Mouse (Mus musculus): Measurements from ENCODE around the gene Ip6k1.

The Ip6k1 gene

GRCm38 (mm10) chr9:108055061-108055460 is 52.8 kb downstream of the Ip6k1 start:
- DNase-seq (ENCODE audit: extremely low read depth, insufficient read length, low spot score), result no peak

DNA sequence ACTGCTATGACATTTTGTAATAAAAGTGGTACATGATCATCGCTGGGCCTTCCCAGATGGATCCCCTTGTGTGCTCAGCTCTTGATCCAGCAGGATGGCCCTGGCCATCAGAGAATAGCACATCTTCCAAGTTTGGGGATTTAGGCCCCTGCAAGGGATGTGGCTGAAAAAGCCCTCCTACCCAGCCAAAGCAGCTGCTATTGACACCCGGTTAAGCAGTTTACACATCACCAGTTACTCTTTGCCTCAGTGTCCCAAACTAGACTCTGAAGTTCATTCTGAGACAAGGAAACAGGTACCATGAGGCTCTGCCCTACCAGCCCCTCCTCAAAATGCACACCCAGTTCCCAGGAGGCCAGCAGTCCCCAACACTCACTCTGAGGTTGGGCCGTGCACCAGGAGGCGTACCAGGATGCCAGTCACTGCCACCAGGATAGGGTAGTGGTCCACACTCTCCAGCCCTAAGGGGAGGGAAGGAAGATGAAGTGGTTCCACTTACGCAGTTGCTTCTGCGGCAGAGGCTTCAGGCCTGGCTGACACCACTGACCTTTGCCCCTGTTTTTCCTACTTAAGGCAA is 53.4 kb downstream of the Ip6k1 start:
- DNase-seq (ENCODE audit: extremely low read depth, insufficient read length, low spot score), result no peak

GRCm38 (mm10) chr9:108056361-108057261 is 54.3 kb downstream of the Ip6k1 start:
- DNase-seq (ENCODE audit: extremely low read depth, insufficient read length, low spot score), result no peak

DNA sequence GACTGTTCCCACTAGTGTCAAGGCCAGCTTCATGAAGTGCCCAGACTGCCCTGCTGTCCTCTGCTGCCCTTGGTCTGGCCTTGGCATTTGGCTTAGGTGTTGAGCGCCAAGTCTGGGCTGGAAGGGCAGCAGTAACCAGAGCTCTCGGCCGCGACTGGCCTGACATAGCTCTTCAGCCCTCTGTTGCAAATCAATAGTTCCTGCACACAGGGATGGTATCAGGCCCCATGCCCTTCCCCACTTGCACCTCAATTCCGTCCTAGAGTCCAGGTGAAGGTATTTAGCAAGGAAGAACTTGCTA is 54.9 kb downstream of the Ip6k1 start:
- no peak for DNase-seq (ENCODE audit: extremely low read depth, insufficient read length, low spot score)

DNA sequence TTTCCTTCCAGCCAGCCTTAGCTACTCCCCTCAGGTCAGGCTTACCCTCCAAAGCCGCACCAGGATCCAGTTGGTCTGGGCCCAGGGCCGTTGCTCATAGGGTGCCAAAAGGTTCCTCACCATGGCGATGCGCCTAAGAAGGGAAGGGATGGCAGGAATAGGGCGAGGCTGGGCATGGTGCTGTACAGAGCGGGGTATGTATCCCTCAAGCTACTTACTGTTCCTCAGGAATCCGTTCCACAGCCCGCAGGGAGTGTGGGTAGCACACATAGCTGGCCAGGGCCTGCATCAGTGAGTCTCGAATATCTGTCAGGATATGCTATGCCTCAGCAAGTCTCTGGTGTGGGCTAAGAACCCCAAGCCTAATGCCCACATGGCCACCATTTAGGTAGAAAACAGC is 56.0 kb downstream of the Ip6k1 start:
- no peak for DNase-seq (ENCODE audit: extremely low read depth, insufficient read length, low spot score)

GRCm38 (mm10) chr9:108062142-108062541 is 59.8 kb downstream of the Ip6k1 start:
- DNase-seq (ENCODE audit: extremely low read depth, insufficient read length, low spot score), result no peak

GRCm38 (mm10) chr9:108063361-108063760 is 61.1 kb downstream of the Ip6k1 start:
- DNase-seq (ENCODE audit: extremely low read depth, insufficient read length, low spot score), result no peak

- no peak for DNase-seq (ENCODE audit: extremely low read depth, insufficient read length, low spot score)
These were observed 63.2 kb downstream of the Ip6k1 start for GRCm38 (mm10) chr9:108065491-108066011.

- DNase-seq (ENCODE audit: extremely low read depth, insufficient read length, low spot score), result no peak
These were observed 64.9 kb downstream of the Ip6k1 start for GRCm38 (mm10) chr9:108067199-108067598.

GRCm38 (mm10) chr9:108067900-108068299 is 65.6 kb downstream of the Ip6k1 start:
- peak; percentile 49 for DNase-seq (ENCODE audit: extremely low read depth, insufficient read length, low spot score)

- no peak for DNase-seq (ENCODE audit: extremely low read depth, insufficient read length, low spot score)
These were observed 66.7 kb downstream of the Ip6k1 start for GRCm38 (mm10) chr9:108069007-108069406.

DNA sequence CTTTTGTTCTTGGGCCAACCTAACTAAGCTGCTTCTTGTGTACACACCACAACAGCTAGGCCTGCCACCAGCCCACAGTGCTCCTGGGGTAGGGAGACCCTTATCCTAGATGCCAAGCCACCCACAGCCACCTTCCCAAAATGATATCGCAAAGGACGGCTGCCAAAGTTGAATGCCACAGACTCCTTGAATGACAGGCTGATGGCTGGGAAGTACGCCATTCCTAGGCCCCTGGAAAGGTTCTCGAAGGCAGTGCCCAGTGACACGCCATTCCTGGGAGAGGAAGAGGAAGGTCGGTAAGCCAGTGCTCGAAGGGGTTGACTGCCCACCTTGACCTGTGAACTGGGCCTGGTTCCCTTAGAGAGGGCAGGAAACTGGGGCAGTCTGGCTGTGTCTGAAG is 67.2 kb downstream of the Ip6k1 start:
- no peak for DNase-seq (ENCODE audit: extremely low read depth, insufficient read length, low spot score)

GRCm38 (mm10) chr9:108071801-108072200 is 69.5 kb downstream of the Ip6k1 start:
- no peak for DNase-seq (ENCODE audit: extremely low read depth, insufficient read length, low spot score)

- DNase-seq (ENCODE audit: extremely low read depth, insufficient read length, low spot score), result no peak
These were observed 70.2 kb downstream of the Ip6k1 start for GRCm38 (mm10) chr9:108072481-108072924.

DNA sequence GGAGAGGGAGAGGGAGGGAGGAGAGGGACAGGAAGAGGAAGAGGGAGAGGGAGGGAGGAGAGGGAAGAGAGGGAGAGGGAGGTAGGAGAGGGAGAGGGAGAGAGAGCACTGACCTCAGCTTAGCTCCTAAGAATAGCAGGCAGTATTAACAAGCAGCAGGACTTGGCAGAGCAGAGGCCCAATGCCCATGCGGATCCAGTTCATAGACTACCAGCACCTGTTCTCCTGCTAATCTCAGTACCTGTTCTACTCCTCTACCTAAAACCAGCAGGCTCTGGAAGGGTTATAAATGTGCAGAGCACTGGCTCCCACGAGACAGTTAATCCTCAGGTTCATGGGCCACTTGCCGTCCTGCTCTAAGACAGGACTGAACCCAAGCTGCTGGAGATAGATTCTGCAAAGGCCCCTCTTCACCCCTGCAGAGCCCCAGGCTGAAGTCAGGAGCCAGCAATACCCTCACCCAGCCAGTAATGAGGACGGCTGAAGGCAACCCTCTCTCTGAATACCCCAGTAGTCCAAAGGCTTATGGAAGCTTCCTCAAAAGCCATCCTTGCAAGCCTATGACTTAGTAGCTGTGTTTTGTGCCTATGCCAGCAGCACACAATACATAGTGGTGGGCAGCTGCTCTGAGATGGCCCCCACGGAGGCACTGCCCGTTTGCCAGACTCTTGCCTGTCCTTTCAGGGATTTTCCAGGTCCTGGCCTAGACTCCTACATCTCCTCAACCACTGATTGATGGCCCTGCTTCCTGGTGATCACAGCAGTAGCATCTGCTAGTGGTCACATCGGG is 71.0 kb downstream of the Ip6k1 start:
- DNase-seq (ENCODE audit: extremely low read depth, insufficient read length, low spot score), result no peak

DNA sequence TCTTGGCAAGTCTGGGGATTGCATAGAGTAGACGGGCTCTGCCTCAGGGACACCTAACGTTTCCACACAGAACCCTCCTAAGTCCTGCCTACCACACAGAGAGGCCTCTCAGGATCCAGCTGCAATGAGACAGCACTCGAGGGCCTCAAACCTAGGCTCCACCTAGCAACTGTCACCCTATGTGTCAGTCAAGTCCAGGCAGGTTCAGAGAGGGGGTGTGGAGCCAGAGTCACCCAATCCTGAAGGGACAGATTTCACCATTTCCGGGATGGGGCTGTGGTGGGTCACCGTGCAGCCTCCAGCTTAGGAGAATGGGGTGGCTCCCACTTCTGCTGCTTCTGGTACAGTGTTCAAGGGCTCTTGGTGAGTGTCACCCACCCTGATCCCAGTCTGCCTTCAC is 77.9 kb downstream of the Ip6k1 start, which contains the start of gene Mst1:
Gene Mst1 (plus strand): TSS at position 269 of the 400 bp plus-strand sequence.
- peak; percentile 68 for DNase-seq (ENCODE audit: extremely low read depth, insufficient read length, low spot score)

DNA sequence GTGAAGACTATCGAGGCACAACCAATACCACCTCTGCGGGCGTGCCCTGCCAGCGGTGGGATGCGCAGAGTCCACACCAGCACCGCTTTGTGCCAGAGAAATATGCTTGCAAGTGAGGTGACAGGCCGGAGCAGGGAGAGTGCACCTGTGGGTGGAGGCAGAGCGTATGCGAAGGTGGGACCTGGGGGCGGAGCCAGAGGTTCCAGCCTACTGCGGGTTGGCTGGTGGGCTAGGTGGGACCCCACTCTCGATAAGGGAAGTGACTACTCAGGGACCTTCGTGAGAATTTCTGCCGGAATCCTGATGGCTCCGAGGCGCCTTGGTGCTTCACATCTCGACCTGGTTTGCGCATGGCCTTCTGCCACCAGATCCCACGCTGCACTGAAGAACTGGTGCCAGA is 80.2 kb downstream of the Ip6k1 start:
- DNase-seq (ENCODE audit: extremely low read depth, insufficient read length, low spot score), result no peak

- no peak for DNase-seq (ENCODE audit: extremely low read depth, insufficient read length, low spot score)
These were observed 80.7 kb downstream of the Ip6k1 start, which contains the start of gene Rnf123 for GRCm38 (mm10) chr9:108082988-108083431. Gene Rnf123, minus strand, starts transcription at chr9:108083346.

DNA sequence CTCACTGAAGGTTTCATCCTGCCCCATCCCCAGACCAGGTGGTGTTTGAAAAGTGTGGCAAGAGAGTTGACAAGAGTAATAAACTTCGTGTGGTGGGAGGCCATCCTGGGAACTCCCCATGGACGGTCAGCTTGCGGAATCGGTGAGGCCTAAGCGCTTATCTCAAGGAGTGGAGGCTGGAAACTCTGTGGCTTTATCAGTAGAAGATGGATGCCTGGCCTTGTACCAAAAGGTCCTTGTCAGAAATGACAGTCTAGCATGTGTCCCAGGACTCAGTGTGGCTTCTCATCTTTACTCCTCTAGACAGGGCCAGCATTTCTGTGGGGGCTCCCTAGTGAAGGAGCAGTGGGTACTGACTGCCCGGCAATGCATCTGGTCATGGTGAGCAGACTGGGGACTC is 81.3 kb downstream of the Ip6k1 start:
- no peak for DNase-seq (ENCODE audit: extremely low read depth, insufficient read length, low spot score)

DNA sequence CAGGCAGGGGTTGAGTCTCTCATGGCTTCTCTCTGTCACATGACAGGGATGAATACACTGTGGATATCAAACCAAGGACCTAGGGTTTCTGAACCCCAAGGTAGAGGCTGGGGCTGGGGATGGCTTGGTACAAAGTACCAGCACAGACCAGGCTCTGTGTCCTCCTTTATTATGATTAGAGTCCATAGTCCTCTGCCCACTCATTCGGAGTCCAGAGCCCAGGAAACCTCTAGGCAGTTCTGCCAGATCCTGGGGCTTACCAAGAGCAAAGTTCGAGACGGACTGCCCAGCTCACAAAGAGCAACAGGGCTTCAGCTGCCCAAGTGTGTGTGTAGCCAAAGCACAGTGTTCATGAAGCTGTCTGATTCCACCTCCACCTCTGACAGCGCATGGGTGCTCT is 83.0 kb downstream of the Ip6k1 start:
- DNase-seq (ENCODE audit: extremely low read depth, insufficient read length, low spot score), result no peak

GRCm38 (mm10) chr9:108090611-108091120 is 88.4 kb downstream of the Ip6k1 start:
- DNase-seq (ENCODE audit: extremely low read depth, insufficient read length, low spot score), result no peak

All from 3134 (cell line).